Mouse (Mus musculus) olfactory bulb, adult 2 months (tissue): ENCODE data around the gene Has3. TPM values are rescaled to one million over a fixed set of nuclear protein-coding genes. Genes with fewer than 3 reads are reported as not detected.

ENCODE experiments used
- H3K27ac ChIP-seq: fragments of 200-500 bp; 2 replicates; pipeline ENCODE4 v1.5.1; 2012; ENCODE audit warnings: low read depth, low read length; ENCODE audit not compliant: insufficient read depth
- H3K4me1 ChIP-seq: fragments of 200-500 bp; 2 replicates; pipeline ENCODE4 v1.6.1; 2012; ENCODE audit warnings: low read length; ENCODE audit not compliant: control insufficient read depth, insufficient read depth
- H3K4me3 ChIP-seq: fragments of 200-500 bp; 2 replicates; pipeline ENCODE4 v1.5.1; 2012; ENCODE audit warnings: mild to moderate bottlenecking, low read depth, low read length, moderate library complexity; ENCODE audit not compliant: insufficient read depth
- CTCF ChIP-seq: fragments of 200-500 bp; IDR thresholded peaks from 2 replicates; pipeline ENCODE4 v1.5.1; 2012; ENCODE audit warnings: low read depth, mild to moderate bottlenecking, low read length, moderate library complexity; ENCODE audit not compliant: insufficient read depth
- POLR2A ChIP-seq: fragments of 200-500 bp; IDR thresholded peaks from 2 replicates; pipeline ENCODE4 v1.6.1; 2012; ENCODE audit warnings: mild to moderate bottlenecking, low read depth, low read length, moderate library complexity; ENCODE audit not compliant: insufficient read depth
- WGBS: fragments of 180-500 bp; shearing (Covaris S2); methylation state at CpG from one replicate; pipeline ENCODE4 v1.1.7; 2018; 5-methylcytosine and 5-hydroxymethylcytosine counted together
- polyA plus RNA-seq: library from polyadenylated mRNA; stranded (reverse); fragments of >200 nt; gene quantifications from 2 replicates; pipeline ENCODE4 v1.2.4, GENCODE M21; 2012; ENCODE audit warnings: low replicate concordance; ENCODE audit not compliant: missing spikeins, insufficient read depth, insufficient read length

Has3 gene
- polyA plus RNA-seq, 1 experiment, result not detected

DNA sequence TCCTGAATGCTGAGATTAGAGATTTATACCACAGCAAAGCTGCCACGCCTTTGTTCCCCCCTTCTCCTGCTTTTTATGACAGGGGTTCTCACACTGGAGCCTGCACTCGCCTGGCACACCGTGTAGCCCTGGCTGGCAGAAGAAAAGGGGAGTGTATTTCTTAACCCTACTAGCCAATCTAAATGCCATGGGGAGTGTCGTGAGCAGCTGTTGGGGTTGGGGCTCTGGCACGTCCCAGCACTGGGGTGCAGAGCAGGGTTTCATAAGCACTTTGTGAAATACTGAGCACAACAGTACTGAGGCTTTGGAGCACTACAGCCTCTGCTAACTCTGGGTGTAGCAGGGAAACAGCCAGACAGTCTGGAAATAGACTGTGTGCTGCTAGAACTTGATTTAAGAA, 29.4 kb downstream of the Has3 start:
- no peak overlapping the region for H3K27ac ChIP-seq
- 88% methylated on average over 5 of the region's 5 CpGs for WGBS
- TF ChIP-seq POLR2A (no peak), CTCF (no peak)
- no peaks in the 10 kb centered on the region for H3K4me1 ChIP-seq
- H3K4me3 ChIP-seq, result no peak overlapping the region

- no peak overlapping the region for H3K27ac ChIP-seq
- TF ChIP-seq CTCF, result no peak
- TF ChIP-seq POLR2A, result no peak
- no peak overlapping the region for H3K4me3 ChIP-seq
- WGBS, result 92% methylated on average over 17 of the region's 17 CpGs
- H3K4me1 ChIP-seq, result no peaks in the 10 kb centered on the region
Observed at GRCm38 (mm10) chr8:106905727-106906480, 35.9 kb downstream of the Has3 start.

DNA sequence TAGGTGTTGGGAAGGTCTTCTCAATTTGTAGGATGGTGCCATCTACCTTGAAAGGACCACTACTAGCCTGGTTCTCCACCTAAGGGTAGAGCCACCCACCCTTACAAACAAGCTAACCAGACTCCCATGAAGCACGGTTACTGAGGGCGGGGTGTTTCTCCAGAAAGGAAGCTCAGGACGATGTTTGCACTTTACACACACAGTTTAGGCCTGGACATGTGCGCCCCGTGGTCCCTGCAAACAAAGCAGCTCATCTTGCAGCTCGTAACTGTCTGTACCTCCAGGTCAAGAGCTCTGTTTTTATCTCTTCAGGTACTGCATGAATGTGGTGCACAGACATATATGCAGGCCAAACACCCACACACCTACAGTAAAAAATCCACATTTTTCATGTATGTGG, 36.6 kb downstream of the Has3 start:
- Histone ChIP-seq H3K27ac (no peak overlapping the region), H3K4me1 (no peaks in the 10 kb centered on the region), H3K4me3 (no peak overlapping the region)
- no peak for TF ChIP-seq POLR2A
- TF ChIP-seq CTCF, result no peak
- WGBS, result 95% methylated on average over 6 of the region's 6 CpGs

DNA sequence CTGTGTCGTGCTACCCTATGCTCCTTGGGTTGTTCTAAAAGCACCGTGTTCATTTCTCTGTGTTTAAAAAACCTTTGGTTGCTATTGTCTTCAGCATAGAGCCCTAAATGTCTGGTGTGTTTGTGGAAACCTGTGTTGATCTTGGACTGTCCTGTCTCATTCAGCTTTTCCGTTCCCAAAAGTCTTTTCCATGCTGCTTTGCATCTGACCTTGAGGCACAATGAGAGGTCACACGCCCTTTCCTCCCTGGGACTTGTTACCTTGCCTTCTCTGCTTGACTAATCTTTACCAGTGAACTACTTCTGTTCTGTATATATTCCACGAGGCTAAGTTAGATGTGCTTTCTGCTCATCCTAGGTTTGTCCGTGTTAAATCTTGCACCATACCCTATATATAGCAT, 37.4 kb downstream of the Has3 start:
- H3K4me1 ChIP-seq, result no peaks in the 10 kb centered on the region
- no peak overlapping the region for H3K27ac ChIP-seq
- H3K4me3 ChIP-seq, result no peak overlapping the region
- no peak for TF ChIP-seq POLR2A
- no peak for TF ChIP-seq CTCF
- WGBS, result 94% methylated on average over 6 of the region's 6 CpGs

GRCm38 (mm10) chr8:106908291-106908690, 38.2 kb downstream of the Has3 start:
- 56% methylated on average over 7 of the region's 7 CpGs for WGBS
- no peak overlapping the region for H3K27ac ChIP-seq
- H3K4me1 ChIP-seq, result no peaks in the 10 kb centered on the region
- TF ChIP-seq POLR2A, result no peak
- TF ChIP-seq CTCF, result no peak
- no peak overlapping the region for H3K4me3 ChIP-seq

- TF ChIP-seq POLR2A (no peak), CTCF (no peak)
- Histone ChIP-seq H3K4me1 (no peaks in the 10 kb centered on the region), H3K4me3 (no peak overlapping the region), H3K27ac (no peak overlapping the region)
- WGBS, result 91% methylated on average over 10 of the region's 10 CpGs
Observed at GRCm38 (mm10) chr8:106913631-106914030, 43.6 kb downstream of the Has3 start.

- no peak for TF ChIP-seq POLR2A
- no peak for TF ChIP-seq CTCF
- 94% methylated on average over 8 of the region's 8 CpGs for WGBS
- Histone ChIP-seq H3K4me3 (no peak overlapping the region), H3K27ac (no peak overlapping the region), H3K4me1 (no peaks in the 10 kb centered on the region)
Observed at GRCm38 (mm10) chr8:106919721-106920394, 49.8 kb downstream of the Has3 start.

DNA sequence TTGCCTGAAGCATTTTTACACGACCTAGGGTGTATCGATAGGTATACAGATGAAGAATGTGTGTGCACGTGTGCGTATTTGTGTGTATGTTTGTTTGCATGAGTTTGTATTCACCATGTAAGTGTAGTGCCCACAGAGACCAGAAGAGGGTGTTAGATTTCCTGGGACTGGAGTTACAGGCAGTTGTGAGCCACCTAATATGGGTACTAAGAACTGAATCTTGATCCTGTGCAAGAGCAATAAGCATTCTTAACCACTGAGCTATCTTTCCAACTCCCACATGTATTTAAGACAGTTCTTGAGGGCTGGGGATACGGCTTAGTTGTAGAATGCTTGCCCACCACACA, 50.3 kb downstream of the Has3 start:
- TF ChIP-seq CTCF, result no peak
- TF ChIP-seq POLR2A, result no peak
- Histone ChIP-seq H3K27ac (no peak overlapping the region), H3K4me3 (no peak overlapping the region), H3K4me1 (no peaks in the 10 kb centered on the region)
- WGBS, result 98% methylated on average over 5 of the region's 5 CpGs

DNA sequence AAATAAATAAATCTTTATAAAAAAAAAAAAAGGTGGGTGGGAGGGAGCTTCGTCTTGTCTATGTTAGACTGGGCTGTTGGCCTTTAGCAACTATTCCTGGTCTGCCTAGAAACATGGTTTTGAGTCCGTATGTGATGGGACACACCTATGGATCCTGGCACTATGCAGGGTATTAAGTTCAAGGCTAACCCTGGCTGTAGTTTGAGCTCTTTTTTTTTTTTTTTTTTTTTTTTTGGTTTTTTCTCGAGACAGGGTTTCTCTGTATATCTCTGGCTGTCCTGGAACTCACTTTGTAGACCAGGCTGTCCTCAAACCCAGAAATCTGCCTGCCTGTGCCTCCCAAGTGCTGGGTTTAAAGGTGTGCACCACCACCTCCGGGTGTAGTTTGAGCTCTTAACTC, 54.0 kb downstream of the Has3 start:
- H3K4me3 ChIP-seq, result no peak overlapping the region
- 86% methylated on average over 4 of the region's 4 CpGs for WGBS
- H3K4me1 ChIP-seq, result no peaks in the 10 kb centered on the region
- H3K27ac ChIP-seq, result no peak overlapping the region
- TF ChIP-seq POLR2A (no peak), CTCF (no peak)
